Mouse (Mus musculus): ENCODE results near the gene Rufy4. TPM values are rescaled to one million over a fixed set of nuclear protein-coding genes. Genes with fewer than 3 reads are reported as not detected.

The Rufy4 gene
- not detected for total RNA-seq (2021)
- long read RNA-seq, experiment 1: 0 reads
- long read RNA-seq, experiment 2: 0 reads

GRCm38 (mm10) chr1:74124991-74125552, at the start of gene Rufy4:
TSS of gene Rufy4 (plus strand) at chr1:74125541.
- DNase-seq (ENCODE audit: low spot score in 2 of 2): peak; percentile 63 to 67

GRCm38 (mm10) chr1:74076230-74076629, 49.1 kb upstream of the Rufy4 start:
- no peak for DNase-seq (ENCODE audit: low spot score in 2 of 2)

GRCm38 (mm10) chr1:74077353-74077752, 48.0 kb upstream of the Rufy4 start:
- peak; percentile 61 to 70 for DNase-seq (ENCODE audit: low spot score in 2 of 2)

GRCm38 (mm10) chr1:74081573-74081989, 43.8 kb upstream of the Rufy4 start:
- peak; percentile 15 to 38 for DNase-seq (ENCODE audit: low spot score in 2 of 2)

GRCm38 (mm10) chr1:74082841-74083463, 42.4 kb upstream of the Rufy4 start:
- peak in 1 of 2 experiments; percentile 16 for DNase-seq (ENCODE audit: low spot score in 2 of 2)

GRCm38 (mm10) chr1:74084065-74084705, 41.2 kb upstream of the Rufy4 start:
- DNase-seq (ENCODE audit: low spot score in 2 of 2): no peak

- no peak for DNase-seq (ENCODE audit: low spot score in 2 of 2)
Measured at GRCm38 (mm10) chr1:74084752-74085151, 40.6 kb upstream of the Rufy4 start.

- no peak for DNase-seq (ENCODE audit: low spot score in 2 of 2)
Measured at GRCm38 (mm10) chr1:74085566-74085965, 39.8 kb upstream of the Rufy4 start.

GRCm38 (mm10) chr1:74088569-74088968, 36.8 kb upstream of the Rufy4 start:
- no peak for DNase-seq (ENCODE audit: low spot score in 2 of 2)

- no peak for DNase-seq (ENCODE audit: low spot score in 2 of 2)
Measured at GRCm38 (mm10) chr1:74090329-74090728, 35.0 kb upstream of the Rufy4 start.

GRCm38 (mm10) chr1:74091138-74091537, 34.2 kb upstream of the Rufy4 start:
- no peak for DNase-seq (ENCODE audit: low spot score in 2 of 2)

GRCm38 (mm10) chr1:74091611-74092224, 33.6 kb upstream of the Rufy4 start:
- no peak for DNase-seq (ENCODE audit: low spot score in 2 of 2)

- DNase-seq (ENCODE audit: low spot score in 2 of 2): no peak
Measured at GRCm38 (mm10) chr1:74092242-74092641, 33.1 kb upstream of the Rufy4 start.

- DNase-seq (ENCODE audit: low spot score in 2 of 2): no peak
Measured at GRCm38 (mm10) chr1:74093447-74093846, 31.9 kb upstream of the Rufy4 start.

GRCm38 (mm10) chr1:74094497-74095270, 30.7 kb upstream of the Rufy4 start:
- no peak for DNase-seq (ENCODE audit: low spot score in 2 of 2)

- DNase-seq (ENCODE audit: low spot score in 2 of 2): no peak
Measured at GRCm38 (mm10) chr1:74095296-74095695, 30.0 kb upstream of the Rufy4 start.

- DNase-seq (ENCODE audit: low spot score in 2 of 2): no peak
Measured at GRCm38 (mm10) chr1:74095728-74096127, 29.6 kb upstream of the Rufy4 start.

- DNase-seq (ENCODE audit: low spot score in 2 of 2): peak; percentile 28 to 32
Measured at GRCm38 (mm10) chr1:74098004-74099000, 27.0 kb upstream of the Rufy4 start.

- DNase-seq (ENCODE audit: low spot score in 2 of 2): no peak
Measured at GRCm38 (mm10) chr1:74099001-74099435, 26.3 kb upstream of the Rufy4 start.

Measured in left cerebral cortex, adult 18-20 months (tissue).